Mouse (Mus musculus) layer of hippocampus, postnatal 10 days (tissue): ENCODE data around the gene Vav2. TPM values are rescaled to one million over a fixed set of nuclear protein-coding genes. Genes with fewer than 3 reads are reported as not detected.

ENCODE experiments used
- microRNA-seq, 2 experiments: library from miRNA; unstranded; fragments of <30 nt; microRNA quantifications; one replicate each; pipeline ENCODE4 v1.2.0; 2021
- total RNA-seq, 2 experiments: library from RNA; stranded (reverse); gene quantifications; 2 replicates each; pipeline ENCODE4 v1.2.3; 2021

The Vav2 gene
- total RNA-seq, 2 experiments from 2014 or later, result 30.3 to 33.4 TPM

Small RNA genes lying within 50 kb of the gene (microRNA-seq; reads per million reads assigned to microRNA genes)
- 0 reads per million in 2 experiments for gene Gm24049
- 0 reads per million in 2 experiments for gene Mir7578

Other genes with a start within 250 kb of the Vav2 start
- 10 to 100 TPM; 10.0 to 11.2 TPM for gene Sardh, start 178.7 kb downstream of the Vav2 start, total RNA-seq
- 10 to 100 TPM; 25.3 to 26.6 TPM for gene Brd3os, start 15.3 kb upstream of the Vav2 start, total RNA-seq
- gene Brd3, start 80.6 kb upstream of the Vav2 start, total RNA-seq, result 10 to 100 TPM; 79.7 to 80.2 TPM
- gene Wdr5, start 88.1 kb upstream of the Vav2 start, total RNA-seq, result 10 to 100 TPM; 42.8 to 44.2 TPM
- gene Rxra, start 249.4 kb upstream of the Vav2 start, total RNA-seq, result 10 to 100 TPM; 13.4 to 14.2 TPM